Mouse (Mus musculus): ENCODE results near the gene Rnf214.

Rnf214 gene

DNA sequence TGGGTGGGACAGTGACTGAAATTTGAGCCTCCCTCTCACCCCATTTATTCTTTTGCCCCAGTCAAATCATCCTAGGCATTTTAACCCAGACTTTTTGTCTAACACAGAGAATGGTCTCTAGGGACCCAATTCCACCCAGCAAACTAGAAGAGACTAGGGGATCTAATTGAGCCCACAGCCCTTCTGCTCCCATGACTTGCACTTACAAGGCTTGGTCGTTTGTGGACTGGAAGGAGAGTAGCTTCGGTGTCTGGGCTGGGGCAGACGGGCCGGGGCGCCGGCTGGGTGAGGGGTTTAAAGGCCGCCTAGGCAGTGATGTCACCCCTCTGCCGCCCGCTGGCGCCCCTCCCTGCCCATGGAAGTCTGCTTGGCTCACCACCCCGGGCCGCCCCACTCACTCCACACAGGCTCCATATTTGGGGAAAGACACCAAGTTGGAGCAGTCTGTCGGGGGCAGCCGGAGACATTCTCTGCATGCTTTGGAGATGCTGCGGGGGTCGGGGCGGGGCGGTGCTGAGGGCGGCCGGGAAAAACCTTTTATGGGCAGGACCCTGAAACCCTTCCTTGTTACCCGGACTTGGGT is 29.0 kb upstream of the Rnf214 start, which contains the start of gene Tagln:
Tagln (minus strand) TSS at position 431 of the 583 bp plus-strand sequence.
- DNase-seq (ENCODE audit: low spot score in 2 of 2) = no peak

DNA sequence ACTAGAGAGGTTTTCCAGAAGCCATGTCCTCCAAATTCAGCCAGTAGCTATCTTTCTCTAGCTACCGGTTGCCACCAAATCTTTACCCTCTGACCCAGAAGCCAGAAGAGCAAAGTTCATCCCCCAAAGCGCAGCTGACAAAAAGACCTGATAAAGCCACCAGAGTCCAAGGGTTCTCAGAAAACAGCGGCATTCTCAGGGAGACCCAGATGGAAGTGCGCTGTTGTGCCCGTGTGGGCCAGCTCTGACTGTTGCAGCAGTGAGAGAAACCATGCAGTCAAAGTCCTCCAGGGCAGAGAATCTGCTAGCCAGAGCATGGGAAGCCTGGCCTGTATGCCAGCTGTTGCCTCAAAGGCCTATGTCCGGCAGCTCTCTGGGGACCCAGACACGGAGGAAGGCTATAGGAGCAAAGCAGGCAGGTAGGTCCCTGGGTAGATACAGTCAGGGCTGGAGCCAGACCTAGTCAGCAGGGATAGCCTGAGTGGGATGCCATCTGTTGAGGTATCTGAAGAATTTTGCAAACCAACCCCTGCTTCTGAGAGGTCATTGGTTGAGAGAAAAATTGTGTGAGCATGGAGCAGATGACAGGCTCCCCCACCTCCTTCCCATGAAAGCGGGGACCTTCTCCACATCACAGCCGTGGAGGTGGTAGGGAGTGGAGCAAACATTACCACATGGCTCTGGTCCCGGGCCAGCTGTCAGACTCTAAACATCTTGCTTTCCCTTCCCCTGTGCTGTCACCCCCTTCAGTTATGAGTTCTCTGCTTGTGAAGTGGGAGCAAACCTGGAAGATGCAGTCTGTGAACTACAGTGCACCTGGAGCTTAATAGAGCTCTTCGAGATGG is 26.1 kb upstream of the Rnf214 start:
- DNase-seq (ENCODE audit: low spot score in 2 of 2) = no peak

DNA sequence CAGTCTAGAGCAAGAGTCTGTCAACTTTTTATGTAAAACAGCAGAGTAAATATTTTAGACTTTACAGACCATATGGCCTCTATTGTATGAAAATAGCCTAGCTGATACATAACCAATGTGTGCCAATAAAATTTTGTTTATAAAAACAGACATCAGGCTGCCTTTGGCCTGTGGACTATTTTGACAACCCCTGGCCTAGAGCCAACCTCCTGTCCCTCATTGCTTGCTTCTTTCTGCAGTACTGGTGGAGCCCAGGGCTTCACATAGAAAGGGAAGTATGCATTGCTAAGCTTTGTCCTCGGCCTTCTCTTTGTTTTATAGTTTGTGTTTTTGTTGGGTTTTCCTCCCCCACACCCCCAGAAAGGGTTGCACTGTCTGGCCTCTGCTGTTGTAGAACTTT is 25.2 kb upstream of the Rnf214 start:
- DNase-seq (ENCODE audit: low spot score in 2 of 2) = no peak

DNA sequence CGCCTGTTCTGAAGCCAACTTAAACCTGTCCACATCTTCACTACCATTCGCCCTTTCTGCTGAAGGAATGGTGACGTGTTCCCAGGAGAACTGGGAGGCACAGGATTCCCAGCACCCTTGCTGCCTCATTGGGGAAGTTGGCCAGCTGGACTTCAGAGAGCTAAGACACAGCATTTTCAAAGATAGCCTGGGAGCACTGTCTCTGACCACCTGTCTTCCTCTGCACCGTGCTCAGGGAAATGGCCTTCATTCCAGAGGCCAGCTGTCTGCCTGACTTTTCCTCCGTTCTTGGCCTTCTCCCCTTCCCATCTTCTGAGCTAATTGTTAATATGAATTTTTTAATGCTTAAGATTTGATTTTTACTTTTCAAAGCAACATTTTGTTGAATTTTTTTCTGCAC is 22.6 kb upstream of the Rnf214 start:
- no peak for DNase-seq (ENCODE audit: low spot score in 2 of 2)

DNA sequence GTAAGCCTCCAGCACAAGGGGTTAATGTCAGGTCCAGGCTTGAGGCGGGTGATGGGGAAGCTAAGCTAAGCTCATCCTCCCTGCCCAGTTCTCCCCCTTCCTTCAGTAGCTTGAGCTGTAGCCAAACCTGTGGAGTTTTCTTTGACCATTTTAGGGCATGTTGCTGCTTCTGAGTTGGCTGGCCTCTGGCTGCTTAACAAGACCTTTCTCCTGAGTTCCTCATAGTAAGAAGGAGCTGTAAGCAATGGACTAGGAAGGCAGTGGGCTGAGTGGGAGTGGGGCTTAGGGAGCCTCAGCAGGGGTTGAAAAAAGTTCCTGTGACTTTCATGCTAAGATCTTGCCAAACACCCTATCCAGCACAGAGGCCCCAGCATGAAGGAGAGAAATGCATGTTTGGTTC is 13.2 kb upstream of the Rnf214 start:
- DNase-seq (ENCODE audit: low spot score in 2 of 2) = no peak

DNA sequence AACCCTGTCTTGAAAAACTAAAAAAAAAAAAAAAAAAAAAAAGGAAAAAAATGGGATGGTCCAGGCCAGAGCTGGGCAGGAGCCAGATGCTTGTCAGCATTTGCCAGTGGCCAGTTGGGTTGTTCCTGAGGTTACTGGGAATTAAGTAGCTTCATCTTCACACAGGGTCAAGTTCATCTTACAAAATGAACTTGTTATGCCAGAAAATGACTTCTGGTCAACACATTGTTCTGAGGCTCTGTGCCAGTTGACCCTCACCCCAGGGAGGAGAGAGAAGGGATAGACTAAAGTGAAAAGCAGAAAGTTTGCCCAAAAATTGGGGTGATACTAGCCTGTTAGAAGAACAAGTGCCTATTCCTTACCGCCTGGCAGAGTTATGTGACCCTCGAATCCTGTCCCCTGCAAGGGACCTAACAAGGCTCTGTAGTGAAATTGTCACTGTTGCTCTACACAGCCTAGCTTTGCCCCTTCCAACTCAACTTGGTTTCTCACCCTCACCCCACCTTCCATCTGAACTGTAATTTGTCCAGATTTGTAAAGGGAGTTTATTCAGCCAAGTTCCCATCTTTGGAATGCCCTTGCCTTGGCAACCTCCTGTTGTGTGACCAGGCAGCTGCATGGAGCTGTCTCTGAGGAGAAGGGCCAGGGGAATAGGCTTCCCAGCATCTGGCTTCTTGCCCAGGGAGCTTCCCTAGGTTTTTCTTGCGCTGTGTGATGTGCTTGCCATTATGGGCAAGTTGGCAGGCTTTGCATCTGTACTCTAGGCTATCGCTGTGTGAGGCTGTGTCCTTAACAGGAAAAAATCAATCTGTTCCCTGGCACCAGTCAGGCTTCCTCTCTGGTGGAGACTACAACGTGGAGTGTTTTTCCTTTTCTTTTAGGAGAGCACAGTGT is 10.6 kb upstream of the Rnf214 start:
- peak; percentile 72 to 73 for DNase-seq (ENCODE audit: low spot score in 2 of 2)

DNA sequence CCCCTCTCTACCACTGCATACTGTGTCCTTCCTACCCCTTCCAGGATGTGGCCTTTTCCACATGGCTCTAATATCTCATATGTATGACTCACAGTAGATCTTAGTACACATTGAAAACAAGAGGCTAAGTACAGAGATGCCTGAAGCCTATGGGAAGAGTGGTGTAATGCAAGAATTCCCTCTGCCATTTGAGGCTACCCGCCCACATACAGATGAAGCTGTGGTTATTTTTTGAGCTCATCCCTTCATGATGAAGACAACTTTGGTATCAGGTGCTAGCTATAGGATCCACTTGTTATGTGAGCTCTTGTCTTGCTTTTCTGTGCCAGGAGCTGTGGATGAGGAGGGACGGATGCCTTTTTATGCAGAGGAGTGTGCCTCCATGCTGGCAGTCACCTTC is 8.9 kb upstream of the Rnf214 start:
- no peak for DNase-seq (ENCODE audit: low spot score in 2 of 2)

DNA sequence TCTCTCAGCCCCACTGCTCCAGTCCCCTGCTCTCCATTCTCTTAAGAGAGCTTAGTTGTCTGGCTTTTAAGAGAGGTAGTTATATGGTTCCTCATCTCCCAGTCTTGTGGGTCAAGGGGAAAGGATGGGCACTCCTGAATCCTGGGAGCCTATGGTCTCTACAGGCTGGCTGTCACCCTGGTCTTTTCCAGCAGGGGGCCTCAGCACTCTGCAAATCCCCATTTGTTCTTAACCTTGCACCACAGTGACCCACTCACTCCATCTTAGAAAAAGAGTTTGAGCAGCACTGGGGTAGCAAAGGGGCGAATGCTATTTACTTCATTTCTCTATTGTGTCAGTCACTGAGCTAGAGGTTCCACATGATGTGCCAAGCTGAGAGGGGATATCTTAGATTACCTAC is 5.0 kb upstream of the Rnf214 start:
- DNase-seq (ENCODE audit: low spot score in 2 of 2) = peak in 1 of 2 experiments; percentile 38

DNA sequence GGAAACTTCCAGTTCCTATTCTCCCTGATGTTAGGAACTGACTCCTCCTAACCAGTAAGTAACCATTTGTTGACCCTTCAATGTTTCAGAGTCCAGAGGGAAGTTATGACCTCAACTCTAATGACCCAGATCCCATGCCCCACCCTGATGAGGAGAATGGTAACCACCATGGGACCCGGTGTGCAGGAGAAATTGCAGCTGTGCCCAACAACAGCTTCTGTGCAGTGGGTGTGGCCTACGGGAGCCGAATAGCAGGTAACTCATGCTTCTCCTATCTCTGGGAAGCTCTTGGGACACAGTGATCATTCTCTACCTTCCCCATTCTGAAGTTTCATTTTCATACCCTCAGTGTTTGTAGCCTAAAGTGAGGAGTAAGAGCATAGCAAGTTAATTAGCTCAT is 4.3 kb upstream of the Rnf214 start:
- DNase-seq (ENCODE audit: low spot score in 2 of 2) = no peak

DNA sequence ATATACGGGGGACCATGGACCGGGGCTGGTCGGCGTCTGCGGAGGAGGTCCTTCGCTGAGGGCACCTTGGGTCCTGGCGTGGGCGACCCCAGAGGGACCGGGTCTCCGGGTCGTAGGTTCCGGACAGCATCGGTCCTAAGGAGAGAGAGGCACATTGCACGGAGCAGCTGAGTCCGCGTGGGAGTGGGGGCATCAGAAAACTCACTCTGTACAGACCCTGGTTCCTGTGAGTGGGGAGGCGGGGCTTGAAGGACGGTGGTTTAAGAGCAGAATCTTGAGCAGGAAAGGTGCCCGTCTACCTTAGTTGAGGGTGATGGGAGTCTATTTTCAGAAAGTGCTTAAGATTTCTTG is 342 bp upstream of the Rnf214 start:
- peak in 1 of 2 experiments; percentile 41 for DNase-seq (ENCODE audit: low spot score in 2 of 2)

DNA sequence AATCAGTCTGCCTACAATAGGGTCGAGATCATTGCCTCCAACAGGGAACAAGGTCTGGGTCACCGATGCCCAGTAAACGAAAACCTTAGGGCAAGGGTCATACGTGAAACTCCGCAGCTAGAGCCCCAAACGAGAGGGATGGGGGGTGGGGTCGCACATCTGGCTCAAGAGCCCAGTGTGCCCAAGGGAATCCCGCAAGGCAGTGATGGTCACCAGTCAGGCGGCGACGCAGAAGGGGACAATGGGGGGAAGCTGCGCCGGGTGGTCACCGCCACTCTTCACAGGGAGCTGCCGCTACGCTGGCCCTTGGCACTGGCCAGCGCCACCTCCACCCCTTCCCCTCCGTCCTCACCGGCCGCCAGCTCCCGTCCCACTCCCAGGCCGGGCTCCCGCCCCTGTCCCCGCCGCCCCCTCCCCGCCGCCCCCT is 887 bp downstream of the Rnf214 start:
- peak in 1 of 2 experiments; percentile 35 for DNase-seq (ENCODE audit: low spot score in 2 of 2)

DNA sequence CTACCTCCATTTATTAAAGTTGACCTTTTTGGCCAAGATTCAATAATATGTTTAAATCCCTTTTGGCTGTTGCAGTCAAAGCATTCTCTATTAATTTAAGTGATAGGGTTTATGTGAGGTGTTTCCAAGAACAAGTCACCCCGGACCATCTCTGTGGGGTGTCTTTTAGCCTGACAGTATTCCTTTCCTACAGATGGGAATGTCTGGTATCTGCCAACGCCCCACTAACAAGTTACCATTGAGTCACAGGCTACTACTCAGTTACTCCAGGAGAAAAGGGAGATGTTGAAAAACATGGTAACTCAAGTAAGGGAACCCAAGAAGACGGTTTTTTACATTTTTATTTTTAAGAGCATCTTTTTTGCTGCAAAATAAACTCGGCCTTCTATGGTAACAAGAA is 1.5 kb downstream of the Rnf214 start:
- DNase-seq (ENCODE audit: low spot score in 2 of 2) = no peak

DNA sequence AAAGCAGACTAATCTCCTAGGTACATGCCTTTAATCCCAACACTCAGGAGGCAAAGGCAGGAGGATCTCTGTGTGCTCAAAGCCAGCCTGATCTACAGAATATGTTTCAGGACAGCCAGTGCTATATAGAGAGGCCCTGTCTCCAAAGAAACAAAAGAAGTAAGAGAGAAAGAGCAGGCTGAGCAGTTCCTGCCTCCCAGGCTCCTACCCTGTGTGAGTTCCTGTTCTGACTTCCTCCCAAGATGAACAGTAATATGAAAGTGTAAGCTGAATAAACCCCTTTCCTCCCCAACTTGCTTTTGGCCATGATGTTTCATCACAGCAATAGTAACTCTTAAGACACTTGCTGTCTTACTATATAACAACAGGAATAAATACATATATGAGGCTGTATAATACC is 13.0 kb downstream of the Rnf214 start:
- no peak for DNase-seq (ENCODE audit: low spot score in 2 of 2)

DNA sequence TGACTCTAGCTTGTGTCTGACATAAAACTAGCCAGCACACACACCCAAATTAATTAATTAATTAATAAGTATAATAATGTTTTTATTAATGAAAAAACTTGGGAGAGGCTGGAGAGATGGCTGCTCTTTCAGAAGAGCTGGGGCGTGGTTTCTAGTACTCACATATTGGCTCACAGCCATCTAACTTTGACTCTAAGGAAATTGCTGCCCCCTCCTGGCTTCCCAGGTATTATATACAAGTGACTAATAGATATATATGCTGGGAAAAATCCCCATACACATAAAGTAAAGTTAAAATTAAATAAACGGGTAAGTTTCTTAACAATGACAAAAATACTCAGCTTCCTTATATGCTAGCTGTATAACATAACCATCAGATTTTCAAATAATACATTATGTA is 28.8 kb downstream of the Rnf214 start:
- no peak for DNase-seq (ENCODE audit: low spot score in 2 of 2)

DNA sequence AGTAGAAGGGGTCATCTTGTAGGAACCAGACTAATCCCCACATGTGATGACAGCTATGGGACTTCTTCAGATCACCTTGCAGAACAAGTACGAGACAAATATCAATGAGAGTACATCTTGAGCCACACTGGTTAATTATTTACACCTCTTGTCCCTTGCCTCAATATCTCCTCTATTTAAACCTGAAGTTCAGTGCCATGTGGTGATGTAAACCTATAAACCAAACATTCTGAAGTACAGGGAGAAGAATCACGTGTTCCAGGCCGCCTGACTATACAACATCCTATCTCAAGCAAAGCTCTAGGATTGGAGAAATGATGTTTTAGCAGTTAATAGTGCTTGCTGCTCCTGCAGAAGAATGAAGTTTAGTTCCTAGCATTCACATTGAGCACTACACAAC is 36.4 kb downstream of the Rnf214 start:
- DNase-seq (ENCODE audit: low spot score in 2 of 2) = no peak

DNA sequence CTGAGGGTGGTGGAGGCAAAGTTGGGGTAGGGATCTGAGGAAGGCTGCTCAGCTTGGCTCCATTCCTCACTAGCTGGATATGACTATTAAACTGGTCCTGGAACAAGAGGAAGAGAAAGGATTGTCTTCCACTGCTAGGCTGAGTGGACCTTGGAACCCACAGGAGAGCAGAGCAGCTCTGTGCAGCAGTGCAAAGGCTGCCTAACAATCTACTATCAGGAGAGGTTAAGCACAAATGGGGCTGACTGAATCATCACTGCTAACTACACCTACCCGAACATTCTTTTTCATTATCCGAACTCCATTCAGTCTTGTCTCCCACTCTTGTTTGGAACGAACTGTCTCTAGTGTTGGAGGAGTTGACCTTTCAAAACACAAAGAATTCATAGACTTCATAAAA is 37.5 kb downstream of the Rnf214 start:
- DNase-seq (ENCODE audit: low spot score in 2 of 2) = no peak

DNA sequence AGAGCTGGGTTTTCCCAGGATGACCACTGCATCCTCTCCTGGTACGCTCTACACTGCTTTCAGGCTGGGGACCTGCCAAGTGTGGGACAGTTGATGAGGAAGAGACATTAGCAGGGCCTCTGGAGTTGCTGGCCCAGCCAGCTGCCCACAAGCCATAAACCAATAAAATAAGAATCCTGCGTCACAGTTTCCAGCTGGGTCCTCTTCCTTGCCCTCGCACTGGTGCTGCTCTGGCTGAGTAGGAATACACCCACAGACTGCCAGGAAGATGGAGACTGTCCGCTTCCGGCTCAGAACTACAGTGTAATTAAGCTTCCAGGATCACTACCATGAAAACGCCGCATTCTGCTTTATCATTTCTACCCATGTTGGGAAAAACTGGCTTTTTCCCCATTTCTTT is 44.9 kb downstream of the Rnf214 start:
- no peak for DNase-seq (ENCODE audit: low spot score in 2 of 2)

DNA sequence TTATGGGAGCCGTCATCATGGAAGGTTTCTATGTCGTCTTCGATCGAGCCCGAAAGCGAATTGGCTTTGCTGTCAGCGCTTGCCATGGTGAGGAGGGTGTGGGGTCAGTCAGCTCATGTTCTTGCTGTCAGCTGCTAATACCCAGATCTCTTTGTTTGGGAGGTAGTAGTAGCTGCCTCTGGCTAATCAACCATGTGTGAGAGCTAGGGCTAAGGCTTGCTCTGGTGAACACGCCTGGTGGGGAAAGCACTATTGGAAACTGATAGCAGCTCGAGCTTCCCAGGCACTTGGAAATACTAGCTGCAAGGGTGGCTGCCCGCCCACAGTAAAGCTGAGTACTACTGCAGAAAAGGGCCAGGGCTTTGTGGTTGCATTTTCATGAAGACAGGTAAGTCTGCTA is 47.3 kb downstream of the Rnf214 start:
- DNase-seq (ENCODE audit: low spot score in 2 of 2) = no peak

DNA sequence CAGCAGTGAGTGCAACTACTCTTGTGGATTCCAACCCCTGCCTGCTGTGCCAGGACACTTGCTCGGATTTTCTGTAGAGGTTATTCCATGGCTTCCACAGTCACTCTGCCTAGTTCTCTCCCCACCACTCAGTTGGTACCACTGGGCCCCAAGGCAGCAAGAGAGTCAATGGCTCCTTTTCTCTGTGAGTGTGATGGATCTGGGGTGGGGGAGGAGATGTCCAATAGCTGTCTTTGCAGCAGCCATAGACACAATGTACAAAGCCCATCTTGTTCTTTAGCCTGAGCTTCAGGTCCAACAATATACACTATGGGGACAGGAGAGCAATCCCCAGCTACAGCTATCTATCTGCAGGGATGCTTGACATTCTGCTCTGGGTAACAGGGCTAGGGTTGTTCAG is 52.6 kb downstream of the Rnf214 start:
- DNase-seq (ENCODE audit: low spot score in 2 of 2) = no peak

DNA sequence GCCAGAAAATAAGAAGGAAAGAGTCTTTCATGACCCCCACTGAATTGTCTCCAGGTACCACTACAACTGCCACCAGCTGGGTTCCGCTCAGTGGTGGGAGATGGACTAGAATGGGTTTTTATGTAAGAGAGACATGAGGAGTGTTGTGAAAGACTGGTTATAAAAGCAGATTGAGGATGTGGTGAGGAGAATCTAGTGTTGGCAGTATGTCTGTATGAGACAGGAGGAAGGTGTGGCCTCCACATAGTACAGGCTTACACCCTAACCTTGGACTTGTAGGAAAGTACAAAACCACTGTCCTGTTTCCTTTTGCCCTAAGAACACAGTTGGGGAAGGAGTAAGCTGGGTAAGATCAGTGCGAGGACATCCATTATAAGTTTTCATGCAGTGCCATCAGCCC is 53.0 kb downstream of the Rnf214 start:
- no peak for DNase-seq (ENCODE audit: low spot score in 2 of 2)

DNA sequence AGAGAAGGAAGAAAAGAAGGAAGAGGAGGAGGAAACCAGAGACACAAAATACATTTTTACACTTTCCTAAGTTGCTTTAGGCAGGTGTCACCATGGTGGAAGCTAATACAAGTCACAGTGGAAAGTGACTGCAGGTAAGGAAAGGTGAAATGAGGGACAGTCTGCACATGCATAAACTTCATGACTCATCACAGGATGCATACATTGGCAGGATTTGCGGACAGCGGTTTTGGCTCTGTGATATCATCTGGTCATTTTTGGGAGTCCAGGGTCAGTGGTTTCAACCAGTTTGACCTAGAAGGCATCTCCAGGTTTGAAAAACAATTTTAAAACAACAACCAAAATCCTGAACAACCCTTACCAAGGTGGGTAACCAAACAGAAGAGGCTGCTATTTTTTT is 54.9 kb downstream of the Rnf214 start:
- DNase-seq (ENCODE audit: low spot score in 2 of 2) = no peak

DNA sequence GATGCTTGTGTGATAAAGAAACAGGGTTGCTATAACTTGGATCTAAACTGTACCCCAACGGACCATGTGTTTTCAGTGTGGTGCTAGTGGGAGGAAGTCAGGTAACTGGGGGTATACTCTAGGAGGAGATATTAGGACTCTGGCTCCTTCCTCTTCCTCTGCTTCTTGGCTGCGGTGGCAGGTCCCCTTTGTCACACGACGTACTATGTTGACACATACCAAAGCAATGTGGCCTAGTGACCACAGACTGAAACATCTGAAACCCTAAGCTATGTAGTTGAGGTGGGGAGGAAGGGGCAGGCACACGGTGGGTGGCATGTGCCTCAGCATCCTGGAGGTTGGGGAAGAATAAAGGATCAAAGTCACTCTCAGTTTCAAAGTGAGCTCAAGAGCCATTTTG is 55.4 kb downstream of the Rnf214 start:
- DNase-seq (ENCODE audit: low spot score in 2 of 2) = no peak

Measured in frontal cortex, postnatal 10 days (tissue).